Mouse (Mus musculus) forebrain, embryonic 13.5 days (tissue): ENCODE measurements at regions not wholly inside any gene's neighbourhood (a gene's known extent, or its start where the extent isn't known, plus 50 kb on each side); places are given as distances from the start of the nearest gene placed in this dataset.

Experiments
- ATAC-seq: fragments of 200-750 bp; cut with Nextera tagmentation; 2 replicates; pipeline ENCODE4 v1.8.0; 2017
- H3K27ac ChIP-seq: fragments of 300-500 bp; sonication (generic); 2 replicates; pipeline ENCODE4 v1.5.1; 2015; ENCODE audit warnings: inconsistent platforms, mild to moderate bottlenecking, moderate library complexity
- H3K27me3 ChIP-seq: fragments of 300-500 bp; sonication (generic); 2 replicates; pipeline ENCODE4 v1.6.1; 2015; ENCODE audit warnings: mild to moderate bottlenecking, inconsistent platforms
- H3K36me3 ChIP-seq: fragments of 300-500 bp; sonication (generic); 2 replicates; pipeline ENCODE4 v1.6.1; 2015; ENCODE audit warnings: mild to moderate bottlenecking, inconsistent platforms; ENCODE audit not compliant: poor library complexity, severe bottlenecking
- H3K4me1 ChIP-seq: fragments of 300-500 bp; sonication (generic); 2 replicates; pipeline ENCODE4 v1.6.1; 2015; ENCODE audit warnings: inconsistent platforms
- H3K4me2 ChIP-seq: fragments of 300-500 bp; sonication (generic); 2 replicates; pipeline ENCODE4 v1.6.1; 2015; ENCODE audit warnings: inconsistent platforms, mild to moderate bottlenecking, moderate library complexity
- H3K4me3 ChIP-seq: fragments of 300-500 bp; sonication (generic); 2 replicates; pipeline ENCODE4 v1.5.1; 2015; ENCODE audit warnings: mild to moderate bottlenecking, inconsistent platforms
- H3K9ac ChIP-seq: fragments of 300-500 bp; sonication (generic); 2 replicates; pipeline ENCODE4 v1.6.1; 2015; ENCODE audit warnings: mild to moderate bottlenecking, inconsistent platforms
- H3K9me3 ChIP-seq: fragments of 300-500 bp; sonication (generic); replicated peaks from 2 replicates; pipeline ENCODE4 v1.6.1; 2016; ENCODE audit warnings: inconsistent platforms
- WGBS: fragments of 180-500 bp; shearing (Covaris S2); methylation state at CpG from one replicate; pipeline ENCODE4 v1.1.7; 2015; 5-methylcytosine and 5-hydroxymethylcytosine counted together

DNA sequence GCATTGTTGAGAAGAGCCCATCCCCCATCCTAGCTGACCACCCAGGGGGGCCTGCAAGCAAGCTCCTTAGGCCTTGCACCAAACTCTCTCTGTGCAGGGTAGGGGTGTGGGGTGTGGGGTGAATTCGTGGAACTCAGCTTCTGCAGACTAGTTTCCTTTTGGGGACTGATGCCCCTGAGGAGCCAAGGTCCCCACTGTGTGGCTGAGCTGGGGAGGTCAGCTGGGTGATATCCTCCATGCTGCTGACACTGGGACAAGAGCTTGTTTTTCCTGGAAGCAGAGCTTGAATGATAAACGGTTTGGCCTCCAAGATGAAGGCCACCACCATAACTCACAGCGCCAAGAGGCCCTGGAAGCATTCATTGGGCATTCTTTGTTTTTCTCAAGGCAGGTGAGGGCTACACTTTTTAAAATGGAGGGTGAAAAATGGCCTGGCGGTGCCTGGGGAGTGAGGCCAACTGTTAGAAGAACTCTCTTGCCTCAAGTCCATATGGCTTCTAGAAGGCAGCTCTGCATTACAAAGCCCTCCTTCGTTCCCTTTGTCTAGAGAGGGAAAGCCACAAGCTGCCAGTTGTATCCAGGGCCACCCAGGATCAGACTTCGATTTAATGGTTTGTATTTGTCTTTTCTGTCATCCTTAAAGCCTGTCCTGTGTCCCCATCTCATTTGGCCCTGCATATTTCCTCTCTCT, 98.8 kb downstream of the Tle3 start:
- no peak overlapping the region for H3K27ac ChIP-seq
- ATAC-seq, result no peak
- H3K4me1 ChIP-seq, result peaks cover 18% of the 10 kb centered on the region
- H3K4me2 ChIP-seq, result no peak overlapping the region
- H3K4me3 ChIP-seq, result no peak overlapping the region
- WGBS, result 31% methylated on average over 6 of the region's 6 CpGs
- peaks cover 77% of the 10 kb centered on the region for H3K27me3 ChIP-seq
- H3K36me3 ChIP-seq, result no peaks in the 10 kb centered on the region
- H3K9me3 ChIP-seq, result peaks cover 4% of the 10 kb centered on the region
- H3K9ac ChIP-seq, result no peak overlapping the region

- Histone ChIP-seq H3K9me3 (peaks cover 18% of the 10 kb centered on the region), H3K4me3 (no peak overlapping the region), H3K4me1 (peaks cover 18% of the 10 kb centered on the region), H3K27ac (peak overlapping the region; percentile 88), H3K4me2 (peak overlapping the region; percentile 33; the same call in 1 of the 2 replicates), H3K36me3 (no peaks in the 10 kb centered on the region), H3K27me3 (peaks cover 76% of the 10 kb centered on the region), H3K9ac (no peak overlapping the region; the same call in 1 of the 2 replicates)
- ATAC-seq, result peak; percentile 74
- WGBS, result 35% methylated on average over 11 of the region's 11 CpGs
Observed at GRCm38 (mm10) chr9:61468897-61469509, 96.8 kb downstream of the Tle3 start.

DNA sequence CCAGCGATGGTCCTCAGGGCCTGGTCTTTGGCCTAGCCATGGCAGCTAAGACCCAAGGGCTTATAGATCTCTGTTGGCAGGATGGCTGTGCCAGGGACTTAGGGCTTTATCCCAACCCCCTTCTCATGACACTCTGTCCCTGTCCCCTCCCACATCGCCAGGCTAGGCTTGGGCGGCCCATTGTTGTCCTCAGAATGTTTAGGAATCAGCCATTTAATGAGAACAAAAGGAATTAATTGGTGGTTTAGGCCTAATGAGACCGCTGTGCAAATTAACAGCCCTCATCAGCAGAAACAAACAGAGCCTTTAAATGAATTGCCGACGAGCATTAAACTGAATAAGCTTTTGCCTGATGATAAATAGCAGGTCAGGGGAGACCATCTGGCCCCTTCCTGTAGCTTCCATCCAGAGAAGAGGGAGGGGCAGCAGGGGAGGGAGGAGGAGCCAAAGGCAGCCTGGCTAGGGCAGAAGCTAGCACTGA, 96.2 kb downstream of the Tle3 start:
- Histone ChIP-seq H3K4me1 (peaks cover 18% of the 10 kb centered on the region), H3K9ac (no peak overlapping the region), H3K36me3 (no peaks in the 10 kb centered on the region), H3K4me3 (no peak overlapping the region), H3K9me3 (peaks cover 18% of the 10 kb centered on the region), H3K4me2 (0 out of 2 replicates have a peak overlapping the region, but pooled peaks have one; percentile 33), H3K27ac (peak overlapping the region; percentile 88), H3K27me3 (peaks cover 76% of the 10 kb centered on the region)
- 8% methylated on average over 6 of the region's 6 CpGs for WGBS
- peak; percentile 95 for ATAC-seq
